Mouse (Mus musculus) hindbrain, embryonic 10.5 days (tissue): Measurements from ENCODE around the gene Rab6b. TPM values are rescaled to one million over a fixed set of nuclear protein-coding genes. Genes with fewer than 3 reads are reported as not detected.
A peak's percentile ranks its signal among the peaks of the same experiment; 100 is the strongest.

Experiments
- DNase-seq: peaks from one replicate; pipeline ENCODE4 v3.0.0-alpha.2; 2017; ENCODE audit warnings: low spot score
- H3K27ac ChIP-seq: fragments of 300-500 bp; sonication (generic); 2 replicates; pipeline ENCODE4 v1.5.1; 2016; ENCODE audit warnings: mild to moderate bottlenecking, moderate library complexity
- H3K27me3 ChIP-seq: fragments of 300-500 bp; sonication (generic); 2 replicates; pipeline ENCODE4 v1.6.1; 2016; ENCODE audit warnings: mild to moderate bottlenecking; ENCODE audit not compliant: poor library complexity, insufficient read depth, severe bottlenecking
- H3K36me3 ChIP-seq: fragments of 300-500 bp; sonication (generic); 2 replicates; pipeline ENCODE4 v1.6.1; 2016; ENCODE audit warnings: mild to moderate bottlenecking, moderate library complexity
- H3K4me1 ChIP-seq: fragments of 300-500 bp; sonication (generic); replicated peaks from 2 replicates; pipeline ENCODE4 v1.6.1; 2016; ENCODE audit warnings: mild to moderate bottlenecking
- H3K4me3 ChIP-seq: fragments of 300-500 bp; sonication (generic); 2 replicates; pipeline ENCODE4 v1.5.1; 2016; ENCODE audit warnings: mild to moderate bottlenecking, moderate library complexity
- H3K9me3 ChIP-seq: fragments of 300-500 bp; sonication (generic); 2 replicates; pipeline ENCODE4 v1.6.1; 2016; ENCODE audit warnings: mild to moderate bottlenecking, moderate library complexity
- WGBS: fragments of 180-500 bp; shearing (Covaris S2); methylation state at CpG from one replicate; pipeline ENCODE4 v1.1.7; 2016; 5-methylcytosine and 5-hydroxymethylcytosine counted together
- polyA plus RNA-seq: library from polyadenylated mRNA; unstranded; fragments of >200 nt; fragmentation: Nextera tagmentation; extraction: Ambion mirVana; gene quantifications from 2 replicates; pipeline ENCODE4 v1.2.1, GENCODE M21; 2016

The Rab6b gene
- polyA plus RNA-seq = 17.0 and 29.0 TPM in 2 replicates

GRCm38 (mm10) chr9:103111621-103112470 is at the start of gene Rab6b:
Gene Rab6b, plus strand, starts transcription at chr9:103111787.
- Histone ChIP-seq H3K4me3 (peak within 1 kb of the TSS; percentile 83), H3K9me3 (no peaks in the 10 kb centered on the region), H3K36me3 (peaks cover 13% of the 10 kb centered on the region; the same call in 1 of the 2 replicates), H3K27ac (peak within 1 kb of the TSS; percentile 92), H3K4me1 (peaks cover 71% of the 10 kb centered on the region), H3K27me3 (peaks cover 55% of the 10 kb centered on the region)
- DNase-seq = peak; percentile 75
- WGBS = under 1% methylated on average over 81 of the region's 81 CpGs

DNA sequence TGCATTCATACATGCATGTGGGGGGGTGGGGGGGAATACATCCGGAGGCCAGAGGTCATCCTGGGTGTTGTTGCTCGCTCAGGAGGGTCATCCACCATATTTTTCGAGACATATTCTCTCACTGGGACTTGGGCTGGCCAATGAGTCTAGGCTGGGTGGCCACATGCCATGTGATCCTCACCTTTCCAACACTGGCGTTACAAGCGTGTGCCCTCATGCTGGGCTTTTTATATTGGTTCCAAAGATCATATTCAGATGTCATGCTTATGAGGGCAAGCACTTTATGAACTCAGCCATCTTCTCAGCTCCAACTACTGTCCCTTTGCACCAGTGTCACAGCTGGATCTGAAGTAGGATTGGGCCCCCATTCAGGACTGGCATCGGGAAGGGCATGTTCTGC is 48.0 kb upstream of the Rab6b start:
- WGBS = 91% methylated on average over 6 of the region's 6 CpGs
- no peak for DNase-seq
- Histone ChIP-seq H3K4me3 (no peak overlapping the region), H3K36me3 (no peaks in the 10 kb centered on the region), H3K4me1 (no peaks in the 10 kb centered on the region; the same call in 1 of the 2 replicates), H3K9me3 (no peaks in the 10 kb centered on the region), H3K27me3 (no peaks in the 10 kb centered on the region), H3K27ac (no peak overlapping the region)

- Histone ChIP-seq H3K36me3 (no peaks in the 10 kb centered on the region), H3K27ac (no peak overlapping the region), H3K9me3 (no peaks in the 10 kb centered on the region), H3K4me3 (no peak overlapping the region), H3K27me3 (no peaks in the 10 kb centered on the region), H3K4me1 (no peaks in the 10 kb centered on the region; the same call in 1 of the 2 replicates)
- no peak for DNase-seq
- 81% methylated on average over 8 of the region's 8 CpGs for WGBS
Measured at GRCm38 (mm10) chr9:103066845-103067244, 44.7 kb upstream of the Rab6b start.

GRCm38 (mm10) chr9:103067651-103068050 is 43.9 kb upstream of the Rab6b start:
- WGBS = 95% methylated on average over 11 of the region's 11 CpGs
- Histone ChIP-seq H3K27me3 (no peaks in the 10 kb centered on the region), H3K4me1 (no peaks in the 10 kb centered on the region; the same call in 1 of the 2 replicates), H3K27ac (0 out of 2 replicates have a peak overlapping the region, but pooled peaks have one; percentile 5), H3K4me3 (no peak overlapping the region), H3K36me3 (no peaks in the 10 kb centered on the region), H3K9me3 (no peaks in the 10 kb centered on the region)
- no peak for DNase-seq

DNA sequence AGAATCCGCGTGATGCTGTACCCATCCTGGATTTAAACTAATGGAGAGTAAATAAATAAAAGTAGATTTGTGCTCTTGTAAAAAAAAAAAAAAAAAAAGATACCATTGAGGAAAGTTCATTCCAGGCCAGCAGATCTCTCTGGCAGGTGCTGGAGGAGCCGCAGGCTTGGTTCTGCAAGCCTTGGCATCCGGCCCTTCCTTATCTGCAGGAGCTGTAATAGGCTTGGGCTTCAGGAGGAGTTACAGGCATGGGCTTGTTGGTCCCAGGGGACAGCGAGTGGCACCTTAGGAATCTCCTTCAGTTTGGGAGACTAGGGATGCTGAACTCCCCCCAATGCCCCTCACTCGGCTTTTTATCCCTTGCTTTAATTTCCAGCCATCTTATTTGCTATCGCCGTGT is 42.8 kb upstream of the Rab6b start:
- Histone ChIP-seq H3K27me3 (no peaks in the 10 kb centered on the region), H3K36me3 (no peaks in the 10 kb centered on the region), H3K9me3 (no peaks in the 10 kb centered on the region), H3K27ac (no peak overlapping the region), H3K4me3 (no peak overlapping the region), H3K4me1 (no peaks in the 10 kb centered on the region; the same call in 1 of the 2 replicates)
- 91% methylated on average over 8 of the region's 8 CpGs for WGBS
- no peak for DNase-seq

DNA sequence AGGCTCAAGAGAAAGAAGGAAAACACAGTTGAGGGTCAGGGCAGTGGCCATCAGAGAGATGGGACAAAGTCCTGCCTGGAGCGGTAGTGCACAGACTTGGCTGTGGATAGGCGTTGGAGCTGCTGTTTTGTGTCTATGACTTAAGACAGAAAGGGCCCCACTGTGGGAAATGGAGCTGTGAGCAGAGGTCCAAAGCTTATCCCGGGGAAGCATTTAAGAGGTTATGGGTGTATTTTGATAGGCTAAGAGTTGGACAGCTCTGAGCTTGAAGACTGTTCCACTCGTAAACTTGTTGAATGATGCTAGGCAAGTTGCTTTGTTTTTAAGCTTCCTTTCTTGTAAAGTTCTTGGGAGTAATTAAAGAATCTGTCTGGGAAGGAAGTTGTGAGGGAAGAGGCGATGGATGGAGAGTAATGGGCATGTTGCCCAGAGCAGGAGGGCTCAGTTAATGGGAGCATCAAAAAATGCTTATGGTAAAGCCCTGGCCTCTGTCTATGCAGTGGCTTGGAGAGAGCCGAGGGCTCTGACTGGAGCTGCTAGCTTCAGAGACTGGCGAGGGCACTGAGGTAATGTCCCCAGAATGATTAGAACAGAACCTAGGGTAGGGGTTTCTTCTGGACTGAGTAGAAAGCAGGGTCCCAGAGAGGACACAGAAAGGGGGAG is 39.9 kb upstream of the Rab6b start:
- H3K27ac ChIP-seq = no peak overlapping the region
- no peaks in the 10 kb centered on the region for H3K36me3 ChIP-seq
- H3K4me3 ChIP-seq = no peak overlapping the region
- H3K4me1 ChIP-seq = no peaks in the 10 kb centered on the region; the same call in 1 of the 2 replicates
- no peaks in the 10 kb centered on the region for H3K27me3 ChIP-seq
- H3K9me3 ChIP-seq = peaks cover 6% of the 10 kb centered on the region; the same call in 1 of the 2 replicates
- DNase-seq = no peak
- 92% methylated on average over 7 of the region's 7 CpGs for WGBS

DNA sequence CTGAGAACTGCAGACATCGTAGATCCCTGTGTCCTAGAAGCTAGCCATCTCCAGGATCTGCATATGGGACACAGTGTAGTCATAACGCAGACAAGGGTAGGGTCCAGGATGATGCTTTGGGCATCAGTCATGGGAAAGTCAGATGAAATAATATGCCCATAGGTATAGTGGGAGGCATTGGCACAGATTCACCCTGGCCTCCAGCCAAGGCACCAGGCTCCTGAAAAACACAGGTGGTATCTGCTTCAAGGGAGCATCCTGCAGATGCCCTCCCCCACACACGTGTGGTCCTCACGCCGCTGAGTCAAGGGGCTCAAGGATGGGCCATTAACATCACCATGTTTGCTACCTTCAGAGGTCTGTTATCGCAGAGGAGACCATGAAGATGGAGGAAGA is 39.4 kb upstream of the Rab6b start:
- 91% methylated on average over 6 of the region's 6 CpGs for WGBS
- H3K27ac ChIP-seq = no peak overlapping the region
- no peak overlapping the region for H3K4me3 ChIP-seq
- peaks cover 6% of the 10 kb centered on the region; the same call in 1 of the 2 replicates for H3K9me3 ChIP-seq
- no peaks in the 10 kb centered on the region for H3K36me3 ChIP-seq
- DNase-seq = no peak
- no peaks in the 10 kb centered on the region for H3K27me3 ChIP-seq
- H3K4me1 ChIP-seq = no peaks in the 10 kb centered on the region; the same call in 1 of the 2 replicates

- Histone ChIP-seq H3K4me1 (no peaks in the 10 kb centered on the region), H3K27ac (no peak overlapping the region), H3K27me3 (no peaks in the 10 kb centered on the region), H3K36me3 (no peaks in the 10 kb centered on the region), H3K4me3 (no peak overlapping the region), H3K9me3 (peaks cover 6% of the 10 kb centered on the region; the same call in 1 of the 2 replicates)
- no peak for DNase-seq
- 90% methylated on average over 11 of the region's 11 CpGs for WGBS
Measured at GRCm38 (mm10) chr9:103072926-103073515, 38.6 kb upstream of the Rab6b start.

DNA sequence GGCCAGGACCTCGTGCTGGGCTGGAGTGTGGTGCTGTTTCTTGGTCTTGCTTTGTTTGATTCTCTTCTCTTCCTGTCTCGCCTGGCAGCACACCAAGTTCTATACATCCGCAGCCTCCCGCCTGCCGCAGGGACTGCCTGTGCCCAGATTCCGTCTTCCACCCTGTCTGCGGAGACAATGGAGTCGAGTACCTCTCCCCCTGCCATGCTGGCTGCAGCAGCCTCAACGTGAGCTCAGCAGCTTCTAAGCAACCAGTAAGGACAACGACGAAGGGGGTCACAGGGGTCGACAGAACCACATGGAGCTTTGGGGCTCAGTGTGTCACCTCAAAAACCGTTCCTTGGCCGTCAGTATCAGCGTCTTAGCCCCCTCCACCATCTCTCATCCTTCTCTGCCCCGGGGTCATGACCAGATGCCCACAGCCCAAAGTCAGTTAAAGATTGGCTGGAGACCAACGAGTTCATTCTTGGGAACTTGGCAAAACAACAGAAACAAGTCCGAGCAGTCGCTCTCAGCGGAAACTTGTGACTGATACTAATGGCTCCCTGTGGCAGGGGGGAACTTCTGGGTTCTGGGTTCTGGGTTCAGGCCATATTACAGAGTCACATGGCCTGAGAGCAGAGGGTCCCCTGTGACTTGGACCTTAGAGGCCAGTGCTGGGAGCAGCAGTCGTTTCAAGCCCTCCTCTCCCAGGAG is 34.6 kb upstream of the Rab6b start:
- peaks cover 6% of the 10 kb centered on the region; the same call in 1 of the 2 replicates for H3K9me3 ChIP-seq
- no peak for DNase-seq
- no peaks in the 10 kb centered on the region for H3K27me3 ChIP-seq
- H3K36me3 ChIP-seq = no peaks in the 10 kb centered on the region
- 78% methylated on average over 21 of the region's 21 CpGs for WGBS
- no peak overlapping the region for H3K27ac ChIP-seq
- H3K4me3 ChIP-seq = no peak overlapping the region
- H3K4me1 ChIP-seq = no peaks in the 10 kb centered on the region

DNA sequence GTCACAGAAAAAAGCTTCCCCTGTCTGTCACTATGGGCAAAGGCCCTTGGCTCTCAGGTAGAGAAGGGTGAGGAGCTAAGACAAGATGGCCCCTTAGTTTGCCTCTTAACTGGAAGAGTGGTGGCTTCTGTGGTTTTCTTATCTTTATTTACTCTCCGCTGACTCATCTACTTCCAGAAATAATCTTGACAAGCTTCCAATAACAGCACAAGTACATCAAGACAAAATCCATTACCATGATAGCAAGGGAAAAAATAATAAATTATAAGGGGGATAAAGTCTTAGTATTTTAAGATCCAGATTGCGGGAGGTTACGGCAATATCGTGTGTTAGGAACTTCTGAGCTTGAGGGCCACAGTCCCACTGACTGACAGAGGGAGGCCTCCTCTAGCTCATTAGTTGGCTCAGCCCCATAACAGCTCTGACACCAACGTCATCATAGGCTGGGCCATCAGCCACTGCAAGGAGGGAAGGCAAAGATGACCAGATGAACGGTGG is 33.3 kb upstream of the Rab6b start:
- DNase-seq = no peak
- no peaks in the 10 kb centered on the region for H3K4me1 ChIP-seq
- H3K36me3 ChIP-seq = no peaks in the 10 kb centered on the region
- no peak overlapping the region for H3K27ac ChIP-seq
- H3K27me3 ChIP-seq = no peaks in the 10 kb centered on the region
- H3K9me3 ChIP-seq = peaks cover 6% of the 10 kb centered on the region; the same call in 1 of the 2 replicates
- no peak overlapping the region for H3K4me3 ChIP-seq
- WGBS = 96% methylated on average over 6 of the region's 6 CpGs

GRCm38 (mm10) chr9:103080211-103080610 is 31.4 kb upstream of the Rab6b start:
- WGBS = 90% methylated on average over 3 of the region's 3 CpGs
- no peak overlapping the region for H3K27ac ChIP-seq
- no peak overlapping the region for H3K4me3 ChIP-seq
- H3K9me3 ChIP-seq = peaks cover 1% of the 10 kb centered on the region; the same call in 1 of the 2 replicates
- DNase-seq = no peak
- H3K4me1 ChIP-seq = no peaks in the 10 kb centered on the region
- no peaks in the 10 kb centered on the region for H3K36me3 ChIP-seq
- no peaks in the 10 kb centered on the region for H3K27me3 ChIP-seq
